Mouse (Mus musculus): ENCODE results near the gene Rgl2. TPM values are rescaled to one million over a fixed set of nuclear protein-coding genes. Genes with fewer than 3 reads are reported as not detected.

Gene Rgl2
- polyA plus RNA-seq, 1 experiment = 184 TPM

GRCm38 (mm10) chr17:33981192-33981909 lies 52.0 kb downstream of the Rgl2 start:
- TF ChIP-seq CTCF (IDR thresholded peaks at IDR 0.05; ENCODE audit: borderline replicate concordance, extremely low read depth, insufficient read depth, insufficient read length) = peak; percentile 53
- TF ChIP-seq POLR2A (IDR thresholded peaks at IDR 0.05; ENCODE audit: borderline replicate concordance, extremely low read depth, insufficient read depth, insufficient read length, poor library complexity, severe bottlenecking) = peak; percentile 56; the same call in 1 of the 2 replicates
- peak; percentile 99 for DNase-seq (ENCODE audit: low read depth)

- TF ChIP-seq CTCF (IDR thresholded peaks at IDR 0.05; ENCODE audit: borderline replicate concordance, extremely low read depth, insufficient read depth, insufficient read length) = peak; percentile 55
Measured at GRCm38 (mm10) chr17:33982136-33982535, 52.8 kb downstream of the Rgl2 start.

More at GRCm38 (mm10) chr17:33982136-33982535, 52.8 kb downstream of the Rgl2 start:
- peak; percentile 51 for DNase-seq (ENCODE audit: low read depth)

Other genes starting within 250 kb of the Rgl2 start
- gene Hnrnpm, start 242.7 kb upstream of the Rgl2 start, polyA plus RNA-seq (2012; rRNA removed) = 206 and 243 TPM in 2 replicates
- 59.3 and 65.7 TPM in 2 replicates for gene March2, start 210.9 kb upstream of the Rgl2 start, polyA plus RNA-seq (2012; rRNA removed)
- gene Rab11b, start 169.0 kb upstream of the Rgl2 start, polyA plus RNA-seq (2012; rRNA removed) = 633 and 642 TPM in 2 replicates
- gene Angptl4, start 147.7 kb upstream of the Rgl2 start, polyA plus RNA-seq (2012; rRNA removed) = 9.8 and 10.6 TPM in 2 replicates
- gene Kank3, start 119.0 kb upstream of the Rgl2 start, polyA plus RNA-seq (2012; rRNA removed) = 50.7 and 61.9 TPM in 2 replicates
- gene Rps28, start 105.0 kb upstream of the Rgl2 start, polyA plus RNA-seq (2012; rRNA removed) = 1,048 and 1,174 TPM in 2 replicates
- 327 and 425 TPM in 2 replicates for gene Ndufa7, start 105.0 kb upstream of the Rgl2 start, polyA plus RNA-seq (2012; rRNA removed)
- 41.6 and 49.6 TPM in 2 replicates for gene Cd320, start 86.5 kb upstream of the Rgl2 start, polyA plus RNA-seq (2012; rRNA removed)
- not detected in 2 replicates for gene Gm7029, start 55.7 kb upstream of the Rgl2 start, polyA plus RNA-seq (2012; rRNA removed)
- gene Kifc1, start 38.9 kb upstream of the Rgl2 start, polyA plus RNA-seq (2012; rRNA removed) = 18.5 and 32.3 TPM in 2 replicates
- gene Platr17, start 24.4 kb upstream of the Rgl2 start, polyA plus RNA-seq (2012; rRNA removed) = 0.30 and 0.38 TPM in 2 replicates
- gene Daxx, start 20.1 kb upstream of the Rgl2 start, polyA plus RNA-seq (2012; rRNA removed) = 43.8 and 52.6 TPM in 2 replicates
- 17.4 and 22.8 TPM in 2 replicates for gene Tapbp, start 13.6 kb upstream of the Rgl2 start, polyA plus RNA-seq (2012; rRNA removed)
- gene Zbtb22, start 13.6 kb upstream of the Rgl2 start, polyA plus RNA-seq (2012; rRNA removed) = 35.8 and 43.6 TPM in 2 replicates
- 85.7 and 97.5 TPM in 2 replicates for gene Pfdn6, start 10.8 kb downstream of the Rgl2 start, polyA plus RNA-seq (2012; rRNA removed)
- gene Wdr46, start 11.1 kb downstream of the Rgl2 start, polyA plus RNA-seq (2012; rRNA removed) = 22.8 and 29.3 TPM in 2 replicates
- gene B3galt4, start 21.9 kb downstream of the Rgl2 start, polyA plus RNA-seq (2012; rRNA removed) = 9.9 and 11.1 TPM in 2 replicates
- gene Vps52, start 26.3 kb downstream of the Rgl2 start, polyA plus RNA-seq (2012; rRNA removed) = 71.7 and 72.8 TPM in 2 replicates
- 744 and 771 TPM in 2 replicates for gene Rps18, start 26.5 kb downstream of the Rgl2 start, polyA plus RNA-seq (2012; rRNA removed)
- 20.4 and 20.5 TPM in 2 replicates for gene H2-K1, start 70.8 kb downstream of the Rgl2 start, polyA plus RNA-seq (2012; rRNA removed)
- gene Ring1, start 95.1 kb downstream of the Rgl2 start, polyA plus RNA-seq (2012; rRNA removed) = 58.8 and 68.8 TPM in 2 replicates
- gene H2-Ke6, start 98.5 kb downstream of the Rgl2 start, polyA plus RNA-seq (2012; rRNA removed) = 88.8 and 156 TPM in 2 replicates
- 133 and 138 TPM in 2 replicates for gene Slc39a7, start 102.1 kb downstream of the Rgl2 start, polyA plus RNA-seq (2012; rRNA removed)
- 83.9 and 97.4 TPM in 2 replicates for gene Rxrb, start 102.3 kb downstream of the Rgl2 start, polyA plus RNA-seq (2012; rRNA removed)
- gene Col11a2, start 109.9 kb downstream of the Rgl2 start, polyA plus RNA-seq (2012; rRNA removed) = 11.5 and 11.8 TPM in 2 replicates
- gene H2-Oa, start 162.8 kb downstream of the Rgl2 start, polyA plus RNA-seq (2012; rRNA removed) = 0.07 and 0.20 TPM in 2 replicates
- 12.0 and 16.4 TPM in 2 replicates for gene H2-DMa, start 190.0 kb downstream of the Rgl2 start, polyA plus RNA-seq (2012; rRNA removed)
- gene Brd2, start 193.1 kb downstream of the Rgl2 start, polyA plus RNA-seq (2012; rRNA removed) = 186 and 256 TPM in 2 replicates
- gene H2-DMb2, start 213.8 kb downstream of the Rgl2 start, polyA plus RNA-seq (2012; rRNA removed) = 0.18 and 0.40 TPM in 2 replicates
- gene H2-DMb1, start 223.5 kb downstream of the Rgl2 start, polyA plus RNA-seq (2012; rRNA removed) = 0.82 and 1.1 TPM in 2 replicates

All from brain, embryonic 14.5 days (tissue).